Mouse (Mus musculus): Measurements from ENCODE around the gene Prcp. TPM values are rescaled to one million over a fixed set of nuclear protein-coding genes. Genes with fewer than 3 reads are reported as not detected.

The Prcp gene
- polyA plus RNA-seq, 1 experiment from 2014 or later, result 14.6 TPM

GRCm38 (mm10) chr7:92874761-92875408 lies 615 bp downstream of the Prcp start:
- no peaks in the 10 kb centered on the region for H3K27me3 ChIP-seq
- H3K9me3 ChIP-seq (replicated peaks), result no peaks in the 10 kb centered on the region
- peak overlapping the region; percentile 61 for H3K4me3 ChIP-seq
- ATAC-seq, result peak; percentile 91
- peak overlapping the region; percentile 67 for H3K4me2 ChIP-seq
- peaks cover 25% of the 10 kb centered on the region for H3K4me1 ChIP-seq
- peak overlapping the region; percentile 98 for H3K27ac ChIP-seq
- no peaks in the 10 kb centered on the region for H3K36me3 ChIP-seq (ENCODE audit: poor library complexity, severe bottlenecking)
- peak overlapping the region; percentile 81 for H3K9ac ChIP-seq
- under 1% methylated on average over 29 of the region's 29 CpGs for WGBS

- Histone ChIP-seq H3K27ac (no peak overlapping the region), H3K36me3 (ENCODE audit: poor library complexity, severe bottlenecking) (no peaks in the 10 kb centered on the region), H3K4me3 (peak overlapping the region; percentile 61), H3K4me2 (peak overlapping the region; percentile 67), H3K9ac (no peak overlapping the region), H3K4me1 (peaks cover 25% of the 10 kb centered on the region), H3K9me3 (replicated peaks) (no peaks in the 10 kb centered on the region), H3K27me3 (no peaks in the 10 kb centered on the region)
- ATAC-seq, result no peak
- WGBS, result 47% methylated on average over 3 of the region's 3 CpGs
Observed at GRCm38 (mm10) chr7:92876066-92876465, 1.8 kb downstream of the Prcp start.

GRCm38 (mm10) chr7:92876538-92876937 lies 2.3 kb downstream of the Prcp start:
- no peak overlapping the region for H3K9ac ChIP-seq
- no peak overlapping the region for H3K4me3 ChIP-seq
- H3K36me3 ChIP-seq (ENCODE audit: poor library complexity, severe bottlenecking), result no peaks in the 10 kb centered on the region
- no peaks in the 10 kb centered on the region for H3K9me3 ChIP-seq (replicated peaks)
- ATAC-seq, result no peak
- 54% methylated on average over 7 of the region's 7 CpGs for WGBS
- H3K4me2 ChIP-seq, result peak overlapping the region; percentile 67
- H3K27ac ChIP-seq, result 0 out of 2 replicates have a peak overlapping the region, but pooled peaks have one; percentile 3
- no peaks in the 10 kb centered on the region for H3K27me3 ChIP-seq
- H3K4me1 ChIP-seq, result peaks cover 25% of the 10 kb centered on the region

GRCm38 (mm10) chr7:92878575-92879285 lies 4.5 kb downstream of the Prcp start:
- Histone ChIP-seq H3K9me3 (replicated peaks) (no peaks in the 10 kb centered on the region), H3K4me2 (no peak overlapping the region), H3K27ac (no peak overlapping the region), H3K4me3 (no peak overlapping the region), H3K27me3 (no peaks in the 10 kb centered on the region), H3K4me1 (peaks cover 18% of the 10 kb centered on the region), H3K9ac (no peak overlapping the region), H3K36me3 (ENCODE audit: poor library complexity, severe bottlenecking) (no peaks in the 10 kb centered on the region)
- no peak for ATAC-seq
- WGBS, result 92% methylated on average over 7 of the region's 7 CpGs

GRCm38 (mm10) chr7:92883850-92884716 lies 9.8 kb downstream of the Prcp start:
- WGBS, result 81% methylated on average over 9 of the region's 9 CpGs
- no peaks in the 10 kb centered on the region for H3K4me1 ChIP-seq

GRCm38 (mm10) chr7:92884998-92885660 lies 10.9 kb downstream of the Prcp start:
- 90% methylated on average over 6 of the region's 6 CpGs for WGBS
- ATAC-seq, result no peak
- Histone ChIP-seq H3K4me2 (no peak overlapping the region), H3K9ac (no peak overlapping the region), H3K36me3 (ENCODE audit: poor library complexity, severe bottlenecking) (no peaks in the 10 kb centered on the region), H3K9me3 (replicated peaks) (no peaks in the 10 kb centered on the region), H3K4me3 (no peak overlapping the region), H3K27me3 (no peaks in the 10 kb centered on the region), H3K27ac (no peak overlapping the region), H3K4me1 (no peaks in the 10 kb centered on the region)

More at GRCm38 (mm10) chr7:92883850-92884716, 9.8 kb downstream of the Prcp start:
- H3K27ac ChIP-seq, result no peak overlapping the region
- ATAC-seq, result no peak
- H3K4me3 ChIP-seq, result no peak overlapping the region
- no peak overlapping the region for H3K4me2 ChIP-seq
- no peaks in the 10 kb centered on the region for H3K27me3 ChIP-seq
- H3K36me3 ChIP-seq (ENCODE audit: poor library complexity, severe bottlenecking), result no peaks in the 10 kb centered on the region
- H3K9ac ChIP-seq, result no peak overlapping the region
- no peaks in the 10 kb centered on the region for H3K9me3 ChIP-seq (replicated peaks)

- Histone ChIP-seq H3K36me3 (ENCODE audit: poor library complexity, severe bottlenecking) (no peaks in the 10 kb centered on the region), H3K4me1 (no peaks in the 10 kb centered on the region), H3K4me2 (no peak overlapping the region), H3K9me3 (replicated peaks) (no peaks in the 10 kb centered on the region), H3K9ac (no peak overlapping the region), H3K4me3 (no peak overlapping the region), H3K27ac (no peak overlapping the region), H3K27me3 (no peaks in the 10 kb centered on the region)
- 88% methylated on average over 7 of the region's 7 CpGs for WGBS
- ATAC-seq, result no peak
Observed at GRCm38 (mm10) chr7:92886801-92887200, 12.5 kb downstream of the Prcp start.

- Histone ChIP-seq H3K4me2 (no peak overlapping the region), H3K27ac (no peak overlapping the region), H3K9ac (no peak overlapping the region), H3K4me3 (no peak overlapping the region), H3K9me3 (replicated peaks) (no peaks in the 10 kb centered on the region), H3K27me3 (no peaks in the 10 kb centered on the region), H3K4me1 (no peaks in the 10 kb centered on the region), H3K36me3 (ENCODE audit: poor library complexity, severe bottlenecking) (no peaks in the 10 kb centered on the region)
- no peak for ATAC-seq
- WGBS, result 92% methylated on average over 5 of the region's 5 CpGs
Observed at GRCm38 (mm10) chr7:92887230-92887629, 13.0 kb downstream of the Prcp start.

- H3K27ac ChIP-seq, result no peak overlapping the region
- no peaks in the 10 kb centered on the region for H3K4me1 ChIP-seq
- ATAC-seq, result no peak
- no peaks in the 10 kb centered on the region for H3K9me3 ChIP-seq (replicated peaks)
- H3K36me3 ChIP-seq (ENCODE audit: poor library complexity, severe bottlenecking), result no peaks in the 10 kb centered on the region
- H3K4me2 ChIP-seq, result no peak overlapping the region
- 42% methylated on average over 1 of the region's 1 CpGs for WGBS
- no peak overlapping the region for H3K4me3 ChIP-seq
- H3K27me3 ChIP-seq, result no peaks in the 10 kb centered on the region
- no peak overlapping the region for H3K9ac ChIP-seq
Observed at GRCm38 (mm10) chr7:92890211-92890610, 15.9 kb downstream of the Prcp start.

- H3K9me3 ChIP-seq (replicated peaks), result no peaks in the 10 kb centered on the region
- WGBS, result 48% methylated on average over 4 of the region's 4 CpGs
Observed at GRCm38 (mm10) chr7:92890618-92891230, 16.5 kb downstream of the Prcp start.

GRCm38 (mm10) chr7:92893478-92893877 lies 19.2 kb downstream of the Prcp start:
- no peaks in the 10 kb centered on the region for H3K9me3 ChIP-seq (replicated peaks)
- no peak overlapping the region for H3K27ac ChIP-seq
- H3K4me2 ChIP-seq, result no peak overlapping the region
- no peak overlapping the region for H3K4me3 ChIP-seq
- H3K9ac ChIP-seq, result no peak overlapping the region
- 52% methylated on average over 3 of the region's 3 CpGs for WGBS
- no peaks in the 10 kb centered on the region for H3K27me3 ChIP-seq
- no peaks in the 10 kb centered on the region for H3K36me3 ChIP-seq (ENCODE audit: poor library complexity, severe bottlenecking)
- no peak for ATAC-seq
- no peaks in the 10 kb centered on the region for H3K4me1 ChIP-seq

More at GRCm38 (mm10) chr7:92890618-92891230, 16.5 kb downstream of the Prcp start:
- H3K9ac ChIP-seq, result no peak overlapping the region
- H3K27me3 ChIP-seq, result no peaks in the 10 kb centered on the region
- no peak overlapping the region for H3K4me2 ChIP-seq
- H3K4me1 ChIP-seq, result no peaks in the 10 kb centered on the region
- no peak for ATAC-seq
- H3K4me3 ChIP-seq, result no peak overlapping the region
- H3K36me3 ChIP-seq (ENCODE audit: poor library complexity, severe bottlenecking), result no peaks in the 10 kb centered on the region
- H3K27ac ChIP-seq, result no peak overlapping the region

Data from forebrain, embryonic 13.5 days (tissue).